Mouse (Mus musculus) limb, embryonic 10.5 days (tissue): ENCODE measurements around the gene Cryge. TPM values are rescaled to one million over a fixed set of nuclear protein-coding genes. Genes with fewer than 3 reads are reported as not detected.
"Not testable (repeated sequence)": the region's sequence is repeated elsewhere in the genome, so short reads cannot be mapped to it uniquely, and the experiment has no call there.

Experiments
- DNase-seq: peaks from one replicate; pipeline ENCODE4 v3.0.0-alpha.2; 2017; ENCODE audit warnings: low spot score
- H3K27ac ChIP-seq: fragments of 300-500 bp; sonication (generic); 2 replicates; pipeline ENCODE4 v1.5.1; 2016; ENCODE audit warnings: mild to moderate bottlenecking
- H3K27me3 ChIP-seq: fragments of 300-500 bp; sonication (generic); 2 replicates; pipeline ENCODE4 v1.6.1; 2016; ENCODE audit warnings: low read depth, mild to moderate bottlenecking; ENCODE audit not compliant: poor library complexity, severe bottlenecking
- H3K36me3 ChIP-seq: fragments of 300-500 bp; sonication (generic); 2 replicates; pipeline ENCODE4 v1.6.1; 2016; ENCODE audit warnings: mild to moderate bottlenecking, moderate library complexity
- H3K4me1 ChIP-seq: fragments of 300-500 bp; sonication (generic); 2 replicates; pipeline ENCODE4 v1.6.1; 2016
- H3K4me3 ChIP-seq: fragments of 300-500 bp; sonication (generic); 2 replicates; pipeline ENCODE4 v1.5.1; 2016; ENCODE audit warnings: mild to moderate bottlenecking, moderate library complexity
- H3K9me3 ChIP-seq: fragments of 300-500 bp; sonication (generic); replicated peaks from 2 replicates; pipeline ENCODE4 v1.6.1; 2016; ENCODE audit warnings: mild to moderate bottlenecking
- WGBS: fragments of 180-500 bp; shearing (Covaris S2); methylation state at CpG from one replicate; pipeline ENCODE4 v1.1.7; 2016; 5-methylcytosine and 5-hydroxymethylcytosine counted together
- polyA plus RNA-seq: library from polyadenylated mRNA; unstranded; fragments of >200 nt; fragmentation: Nextera tagmentation; extraction: Ambion mirVana; gene quantifications from 2 replicates; pipeline ENCODE4 v1.2.1, GENCODE M21; 2016

The Cryge gene
- not detected in 2 replicates for polyA plus RNA-seq

DNA sequence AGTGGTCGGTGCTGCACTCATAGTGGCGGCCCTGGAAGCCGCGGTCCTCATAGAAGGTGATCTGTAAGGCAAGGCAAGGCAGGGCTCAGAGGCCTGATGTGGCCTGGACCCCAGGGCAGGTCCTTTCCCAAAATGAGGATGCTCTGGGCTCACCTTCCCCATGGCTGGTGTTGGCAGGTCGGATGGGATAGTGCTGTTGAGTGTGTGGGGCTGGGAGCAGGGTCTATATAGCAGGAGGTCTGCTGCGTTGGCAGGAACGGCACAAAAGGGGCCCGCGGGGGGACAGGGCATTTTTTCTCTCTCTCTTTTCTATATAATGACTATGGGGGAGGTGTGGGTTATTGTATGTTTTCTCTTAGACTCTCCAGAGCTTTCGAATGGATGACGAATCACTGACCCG is at the start of gene Cryge:
TSS of gene Cryge (minus strand) at position 198 of the 400 bp plus-strand sequence.
- H3K4me3 ChIP-seq, H3K4me1 ChIP-seq, H3K36me3 ChIP-seq, DNase-seq, H3K9me3 ChIP-seq, H3K27me3 ChIP-seq, H3K27ac ChIP-seq: not testable (repeated sequence)
- WGBS = 82% methylated on average over 12 of the region's 12 CpGs

DNA sequence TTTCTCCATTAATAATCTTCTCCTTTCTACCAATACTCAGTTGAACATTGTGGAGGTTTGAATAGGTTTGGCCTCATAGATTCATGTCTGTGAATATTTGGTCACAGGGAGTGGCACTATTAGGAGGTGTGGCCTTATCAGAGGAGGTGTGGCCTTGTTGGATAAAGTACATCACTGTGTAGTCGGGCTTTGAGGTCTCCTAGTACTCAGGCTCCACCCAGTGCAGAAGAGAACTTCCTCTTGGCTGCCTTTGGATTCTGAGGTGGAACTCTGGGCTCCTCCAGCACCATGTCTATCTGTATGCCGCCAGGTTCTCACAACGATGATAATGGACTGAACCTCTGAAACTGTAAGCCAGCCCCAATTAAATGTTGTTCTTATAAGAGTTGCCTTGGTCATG is 46.0 kb upstream of the Cryge start:
- Histone ChIP-seq H3K4me1 (no peaks in the 10 kb centered on the region), H3K4me3 (no peak overlapping the region), H3K27me3 (no peaks in the 10 kb centered on the region), H3K27ac (no peak overlapping the region), H3K36me3 (no peaks in the 10 kb centered on the region), H3K9me3 (no peaks in the 10 kb centered on the region)
- no peak for DNase-seq
- WGBS = 91% methylated on average over 3 of the region's 3 CpGs

DNA sequence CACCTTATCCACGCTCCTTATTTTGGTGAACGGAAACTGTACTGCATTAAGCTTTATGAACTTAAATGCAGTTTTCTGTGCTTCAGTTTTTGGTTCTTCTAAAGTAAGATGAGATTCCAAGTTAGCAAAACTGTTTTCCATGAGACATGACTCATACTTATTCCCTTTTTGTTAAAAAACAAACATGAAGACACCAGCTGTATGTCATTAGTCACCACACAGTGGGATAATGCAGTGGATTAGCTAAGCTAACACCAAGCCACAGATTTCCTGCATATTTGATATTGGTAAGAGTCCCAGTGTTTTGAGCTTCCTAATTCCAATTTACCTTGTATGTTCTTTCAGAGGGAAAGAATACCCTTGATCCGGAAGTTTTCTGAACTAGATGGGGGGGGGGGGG is 40.6 kb upstream of the Cryge start:
- Histone ChIP-seq H3K36me3 (no peaks in the 10 kb centered on the region), H3K4me3 (no peak overlapping the region), H3K27ac (no peak overlapping the region), H3K27me3 (no peaks in the 10 kb centered on the region), H3K4me1 (no peaks in the 10 kb centered on the region), H3K9me3 (no peaks in the 10 kb centered on the region)
- 93% methylated on average over 3 of the region's 3 CpGs for WGBS
- no peak for DNase-seq

DNA sequence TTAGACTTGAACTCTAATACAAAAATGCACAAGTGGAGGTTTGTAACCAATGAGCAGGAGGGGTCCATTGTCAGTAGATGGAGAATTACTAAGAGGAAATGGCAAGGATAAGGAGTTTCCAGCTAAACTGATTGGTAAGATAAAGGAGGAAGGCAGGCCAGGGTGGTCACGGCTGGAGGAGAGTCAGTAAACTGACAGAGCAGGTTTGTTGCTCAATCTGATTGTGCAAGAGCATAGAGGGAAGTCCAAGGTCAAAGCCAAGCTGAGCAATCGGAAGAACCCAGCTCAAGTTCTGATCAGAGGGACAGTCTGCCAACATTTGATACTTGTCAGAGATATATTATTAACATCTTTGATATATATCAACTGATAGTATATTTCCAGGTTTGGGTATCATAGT is 39.4 kb upstream of the Cryge start:
- 85% methylated on average over 2 of the region's 2 CpGs for WGBS
- H3K27me3 ChIP-seq = no peaks in the 10 kb centered on the region
- DNase-seq = no peak

DNA sequence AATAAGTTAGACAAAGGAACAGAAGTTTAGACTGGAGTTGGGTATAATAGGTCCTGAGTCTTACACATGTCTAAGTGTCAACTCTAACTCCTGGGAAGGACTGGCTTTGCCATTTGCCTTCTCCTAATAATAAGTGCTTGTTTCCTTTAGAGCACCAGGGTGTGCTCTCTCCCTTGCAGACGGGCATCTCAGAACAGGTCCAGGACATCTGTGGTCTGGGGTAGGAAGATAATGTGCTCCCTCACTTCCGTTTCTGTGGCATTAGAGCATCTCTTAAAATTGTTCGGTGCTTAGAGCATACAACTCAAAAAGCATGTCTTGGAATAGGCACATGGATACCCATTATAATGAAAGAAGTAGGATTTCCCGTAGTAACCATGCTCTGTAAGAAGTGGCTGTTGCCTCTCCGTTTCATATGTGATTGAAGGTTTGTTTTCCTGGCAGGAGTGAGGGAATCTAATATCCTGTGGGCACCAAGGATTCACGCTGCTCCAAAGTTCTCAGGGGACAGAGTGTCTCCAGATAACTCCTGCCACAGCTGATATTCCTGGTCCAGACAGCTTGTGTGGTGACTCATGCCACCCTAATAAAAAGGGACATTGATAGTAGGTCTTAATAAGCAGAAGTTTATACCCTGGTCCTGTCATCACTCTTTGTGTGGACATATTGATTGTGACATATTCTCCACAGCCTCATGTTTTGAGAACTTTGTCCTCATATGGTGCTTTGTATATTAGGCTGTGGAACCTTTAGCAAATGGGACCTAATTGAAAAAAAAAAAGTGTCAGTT is 37.8 kb upstream of the Cryge start:
- no peak overlapping the region for H3K4me3 ChIP-seq
- H3K9me3 ChIP-seq = no peaks in the 10 kb centered on the region
- no peak for DNase-seq
- H3K27me3 ChIP-seq = no peaks in the 10 kb centered on the region
- no peaks in the 10 kb centered on the region for H3K36me3 ChIP-seq
- no peak overlapping the region for H3K27ac ChIP-seq
- no peaks in the 10 kb centered on the region for H3K4me1 ChIP-seq
- WGBS = 84% methylated on average over 6 of the region's 6 CpGs

More for the DNA sequence above, 39.4 kb upstream of the Cryge start:
- H3K36me3 ChIP-seq = no peaks in the 10 kb centered on the region
- H3K4me1 ChIP-seq = no peaks in the 10 kb centered on the region
- H3K27ac ChIP-seq = no peak overlapping the region
- no peaks in the 10 kb centered on the region for H3K9me3 ChIP-seq
- no peak overlapping the region for H3K4me3 ChIP-seq

DNA sequence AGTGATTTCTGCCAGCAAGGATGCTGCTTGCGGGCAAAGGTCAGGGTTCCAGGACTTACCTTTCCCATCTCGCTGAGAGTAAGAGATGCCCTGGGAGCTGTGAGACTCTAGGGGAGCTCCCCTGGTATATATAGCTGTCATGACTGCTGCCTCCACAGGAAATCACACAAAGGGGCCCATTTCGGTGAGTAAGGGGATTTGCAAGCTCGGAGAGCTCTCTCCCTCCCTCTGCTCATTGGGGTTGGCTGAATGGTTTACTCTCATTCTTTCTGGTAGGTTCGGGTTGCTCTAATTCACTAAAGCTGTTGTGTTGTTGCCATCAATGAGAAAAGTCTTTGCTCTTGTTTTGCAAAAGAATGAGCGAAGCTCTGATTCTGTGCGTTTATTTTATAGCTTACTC is 31.2 kb upstream of the Cryge start, which contains the start of gene Crygb:
TSS of gene Crygb (minus strand) at position 101 of the 400 bp plus-strand sequence.
- Histone ChIP-seq H3K27ac (no peak within 1 kb of the TSS), H3K4me3 (no peak within 1 kb of the TSS), H3K27me3 (no peaks in the 10 kb centered on the region), H3K9me3 (no peaks in the 10 kb centered on the region), H3K36me3 (no peaks in the 10 kb centered on the region), H3K4me1 (peaks cover 3% of the 10 kb centered on the region; the same call in 1 of the 2 replicates)
- no peak for DNase-seq
- 42% methylated on average over 7 of the region's 7 CpGs for WGBS

DNA sequence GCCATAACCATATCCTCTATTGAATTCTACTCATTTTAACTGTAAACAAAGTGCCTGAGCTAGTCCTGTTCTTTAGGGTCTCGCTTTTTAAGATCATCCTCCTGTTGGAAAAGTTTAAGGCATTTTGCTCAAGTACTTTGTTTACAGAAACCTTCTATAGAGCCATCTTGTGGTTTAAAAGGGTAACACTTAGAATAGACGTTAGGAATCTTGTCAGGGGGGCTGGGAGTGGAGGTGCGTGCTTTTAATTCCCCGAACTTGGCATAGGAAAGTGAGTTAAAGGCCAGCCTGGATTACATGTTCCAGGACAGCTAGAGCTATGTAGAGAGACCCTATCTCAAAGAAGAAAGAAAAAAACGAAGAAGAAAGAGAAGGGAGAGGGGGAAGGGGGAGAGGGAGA is 24.7 kb upstream of the Cryge start:
- Histone ChIP-seq H3K36me3 (no peaks in the 10 kb centered on the region), H3K4me3 (no peak overlapping the region), H3K27ac (no peak overlapping the region), H3K27me3 (no peaks in the 10 kb centered on the region), H3K9me3 (no peaks in the 10 kb centered on the region), H3K4me1 (no peaks in the 10 kb centered on the region)
- no peak for DNase-seq
- 30% methylated on average over 5 of the region's 5 CpGs for whole genome bisulfite sequencing

DNA sequence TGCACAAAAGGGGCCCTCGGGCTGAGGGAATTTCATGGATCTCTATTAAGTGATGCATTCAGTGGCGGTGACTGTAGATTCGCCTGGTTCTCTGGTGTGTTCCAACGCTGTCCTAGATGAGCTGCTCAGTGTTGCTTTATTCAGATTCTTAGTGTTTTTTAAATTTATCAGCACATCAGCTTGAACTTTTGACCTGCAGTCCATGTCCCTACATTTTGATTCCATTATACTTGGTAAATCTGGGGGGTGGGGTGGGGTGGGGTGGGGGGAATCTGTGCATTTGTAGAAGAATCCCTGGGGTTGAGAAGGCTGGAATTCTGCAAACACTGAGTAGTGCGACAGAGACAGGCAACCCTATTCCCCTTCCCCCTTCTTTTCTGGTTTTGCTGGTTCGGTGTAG is 22.6 kb upstream of the Cryge start, which contains the start of gene Crygc:
TSS of gene Crygc (minus strand) at position 101 of the 400 bp plus-strand sequence.
- Histone ChIP-seq H3K4me3 (no peak within 1 kb of the TSS), H3K9me3 (no peaks in the 10 kb centered on the region), H3K27ac (no peak within 1 kb of the TSS), H3K27me3 (no peaks in the 10 kb centered on the region), H3K36me3 (no peaks in the 10 kb centered on the region), H3K4me1 (no peaks in the 10 kb centered on the region)
- DNase-seq = no peak
- 72% methylated on average over 6 of the region's 6 CpGs for WGBS

DNA sequence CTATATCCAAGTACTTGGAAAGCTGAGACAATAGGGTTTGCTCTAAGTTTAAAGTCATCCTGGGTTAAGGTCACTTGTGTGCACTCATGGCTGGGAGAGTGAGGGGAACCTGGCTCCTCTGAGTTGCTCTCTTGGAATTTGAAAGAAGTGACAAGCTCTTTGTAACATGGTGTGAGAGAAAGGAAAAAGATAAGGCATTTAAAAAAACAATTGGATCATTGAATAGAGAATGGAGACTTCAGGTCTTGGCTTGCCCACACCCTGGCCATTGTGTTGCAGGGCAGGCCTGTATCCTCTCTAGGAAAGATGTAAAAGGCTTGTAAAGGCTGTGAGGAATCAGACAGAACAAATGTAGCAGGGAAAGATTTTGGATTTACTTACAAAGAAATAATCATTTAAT is 16.9 kb upstream of the Cryge start:
- DNase-seq = no peak
- Histone ChIP-seq H3K4me1 (no peaks in the 10 kb centered on the region), H3K9me3 (no peaks in the 10 kb centered on the region), H3K27ac (no peak overlapping the region), H3K36me3 (no peaks in the 10 kb centered on the region), H3K27me3 (no peaks in the 10 kb centered on the region), H3K4me3 (no peak overlapping the region)

DNA sequence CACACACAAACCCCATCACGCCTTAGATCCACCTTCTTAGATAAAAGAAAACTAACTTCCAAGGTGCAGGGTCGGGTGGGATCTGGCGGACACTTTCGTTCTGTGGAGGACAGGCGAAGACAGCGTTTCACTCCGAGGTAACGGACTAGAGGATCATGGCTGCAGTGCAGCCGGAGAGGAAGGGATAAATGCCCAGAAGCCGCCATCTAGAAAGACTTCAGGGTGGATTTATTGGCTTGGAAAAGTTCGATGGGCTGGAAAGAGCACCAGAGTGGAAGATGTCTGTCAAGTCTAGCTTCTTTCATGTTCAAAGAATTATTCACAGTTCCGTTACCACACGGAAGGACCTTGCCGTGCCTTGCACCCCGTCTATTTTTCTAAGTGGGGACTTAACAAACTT is 13.3 kb upstream of the Cryge start:
- no peak overlapping the region for H3K27ac ChIP-seq
- H3K27me3 ChIP-seq = no peaks in the 10 kb centered on the region
- 92% methylated on average over 15 of the region's 15 CpGs for WGBS
- no peaks in the 10 kb centered on the region for H3K4me1 ChIP-seq
- DNase-seq = no peak
- H3K36me3 ChIP-seq = no peaks in the 10 kb centered on the region
- H3K4me3 ChIP-seq = no peak overlapping the region
- H3K9me3 ChIP-seq = no peaks in the 10 kb centered on the region

DNA sequence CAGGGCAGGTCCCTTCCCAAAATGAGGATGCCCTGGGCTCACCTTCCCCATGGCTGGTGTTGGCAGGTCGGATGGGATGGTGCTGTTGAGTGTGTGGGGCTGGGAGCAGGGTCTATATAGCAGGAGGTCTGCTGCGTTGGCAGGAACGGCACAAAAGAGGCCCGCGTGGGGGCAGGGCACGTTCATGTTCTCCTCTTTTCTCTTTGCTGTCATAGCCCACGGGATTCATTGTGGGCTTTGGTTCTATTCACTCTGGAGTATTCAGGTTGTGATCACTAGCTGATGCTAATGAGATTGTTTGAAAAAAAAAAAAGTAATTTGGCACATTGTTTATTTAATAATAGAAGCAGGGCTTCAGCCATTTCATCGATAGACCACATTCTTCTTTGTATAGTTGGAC is 12.4 kb upstream of the Cryge start, which contains the start of gene Crygd:
TSS of gene Crygd (minus strand) at position 101 of the 400 bp plus-strand sequence.
- 92% methylated on average over 8 of the region's 8 CpGs for WGBS
- DNase-seq = no peak

DNA sequence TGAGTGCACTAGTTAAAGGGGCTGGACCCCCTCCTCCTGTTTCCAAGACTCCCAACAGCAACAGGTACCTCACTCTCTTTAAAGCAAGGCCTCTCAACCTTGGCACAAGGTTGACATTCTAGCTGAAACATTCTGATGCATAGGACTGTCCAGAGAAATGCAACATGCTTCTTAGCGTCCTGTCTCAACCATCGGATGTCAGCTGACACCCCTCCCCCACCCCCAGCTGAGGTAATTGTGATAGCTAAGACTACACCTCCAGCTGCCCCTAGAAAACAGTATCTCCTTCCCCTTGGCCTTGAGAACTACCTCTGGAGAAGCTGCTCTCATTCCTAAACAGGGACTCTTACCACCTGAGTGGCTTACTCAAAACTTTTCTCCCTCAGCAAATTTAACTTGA is 1.2 kb upstream of the Cryge start:
- H3K27me3 ChIP-seq = no peaks in the 10 kb centered on the region
- no peaks in the 10 kb centered on the region for H3K9me3 ChIP-seq
- peaks cover 10% of the 10 kb centered on the region for H3K4me1 ChIP-seq
- H3K36me3 ChIP-seq = no peaks in the 10 kb centered on the region
- no peak overlapping the region for H3K4me3 ChIP-seq
- H3K27ac ChIP-seq = no peak overlapping the region
- 28% methylated on average over 2 of the region's 2 CpGs for WGBS
- DNase-seq = no peak

More for the DNA sequence above, 12.4 kb upstream of the Cryge start, which contains the start of gene Crygd:
- Histone ChIP-seq H3K36me3 (no peaks in the 10 kb centered on the region), H3K9me3 (no peaks in the 10 kb centered on the region), H3K27me3 (no peaks in the 10 kb centered on the region), H3K27ac (no peak within 1 kb of the TSS), H3K4me3 (no peak within 1 kb of the TSS), H3K4me1 (no peaks in the 10 kb centered on the region)

DNA sequence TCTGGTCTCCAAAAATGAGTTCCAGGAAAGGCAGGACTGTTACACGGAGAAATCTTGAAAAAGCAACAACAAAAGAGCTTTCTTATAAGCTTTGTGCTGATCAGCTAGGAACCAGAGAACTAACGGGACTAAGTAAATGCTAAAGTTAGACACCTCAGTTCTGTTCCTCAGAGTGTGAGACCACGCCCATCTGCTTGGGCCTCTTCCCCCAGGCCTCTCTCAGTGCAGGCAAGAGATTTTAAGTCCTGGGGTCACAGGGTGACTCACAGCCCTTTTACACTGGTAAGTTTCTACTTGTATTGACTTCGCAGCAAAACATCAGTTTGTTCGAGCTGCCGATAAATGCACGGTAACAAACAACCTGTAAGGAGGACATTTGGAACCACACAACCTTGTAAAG is 747 bp upstream of the Cryge start:
- no peaks in the 10 kb centered on the region for H3K9me3 ChIP-seq
- H3K4me1 ChIP-seq = peaks cover 10% of the 10 kb centered on the region
- no peak overlapping the region for H3K27ac ChIP-seq
- DNase-seq = no peak
- WGBS = 64% methylated on average over 7 of the region's 7 CpGs
- H3K4me3 ChIP-seq = no peak overlapping the region
- no peaks in the 10 kb centered on the region for H3K27me3 ChIP-seq
- no peaks in the 10 kb centered on the region for H3K36me3 ChIP-seq
